Mouse (Mus musculus) hindbrain, embryonic 16.5 days (tissue): ENCODE data around the gene Prkd2. TPM values are rescaled to one million over a fixed set of nuclear protein-coding genes. Genes with fewer than 3 reads are reported as not detected.

Experiments used
- ATAC-seq: fragments of 200-750 bp; cut with Nextera tagmentation; 2 replicates; pipeline ENCODE4 v1.8.0; 2017; ENCODE audit warnings: moderate TSS enrichment, moderate library complexity
- H3K27ac ChIP-seq: fragments of 300-500 bp; sonication (generic); 2 replicates; pipeline ENCODE4 v1.5.1; 2014; ENCODE audit warnings: low read depth, mild to moderate bottlenecking, control low read depth, low read length, moderate library complexity
- H3K27me3 ChIP-seq: fragments of 300-500 bp; sonication (generic); replicated peaks from 2 replicates; pipeline ENCODE4 v1.6.1; 2014; ENCODE audit warnings: low read length; ENCODE audit not compliant: control insufficient read depth, insufficient read depth
- H3K36me3 ChIP-seq: fragments of 300-500 bp; sonication (generic); 2 replicates; pipeline ENCODE4 v1.6.1; 2014; ENCODE audit warnings: mild to moderate bottlenecking, low read length, moderate library complexity, mixed read lengths; ENCODE audit not compliant: control insufficient read depth, insufficient read depth
- H3K4me1 ChIP-seq: fragments of 300-500 bp; sonication (generic); 2 replicates; pipeline ENCODE4 v1.6.1; 2014; ENCODE audit warnings: low read depth, low read length; ENCODE audit not compliant: control insufficient read depth, insufficient read depth
- H3K4me2 ChIP-seq: fragments of 300-500 bp; sonication (generic); 2 replicates; pipeline ENCODE4 v1.6.1; 2014; ENCODE audit warnings: mild to moderate bottlenecking, low read length, control low read depth, moderate library complexity
- H3K4me3 ChIP-seq: fragments of 300-500 bp; sonication (generic); 2 replicates; pipeline ENCODE4 v1.5.1; 2014; ENCODE audit warnings: mild to moderate bottlenecking, low read length, control low read depth, moderate library complexity
- H3K9ac ChIP-seq: fragments of 300-500 bp; sonication (generic); 2 replicates; pipeline ENCODE4 v1.6.1; 2014; ENCODE audit warnings: low read depth, mild to moderate bottlenecking, control low read depth, low read length, moderate library complexity
- H3K9me3 ChIP-seq: fragments of 300-500 bp; sonication (generic); 2 replicates; pipeline ENCODE4 v1.6.1; 2014; ENCODE audit warnings: mild to moderate bottlenecking, low read length, moderate library complexity; ENCODE audit not compliant: control insufficient read depth
- WGBS: fragments of 180-500 bp; shearing (Covaris S2); extraction: QIAGEN DNeasy Blood & Tissue Kit; methylation state at CpG from one replicate; pipeline ENCODE4 v1.1.7; 2014; 5-methylcytosine and 5-hydroxymethylcytosine counted together
- polyA plus RNA-seq: library from polyadenylated mRNA; unstranded; fragments of >200 nt; fragmentation: Nextera tagmentation; extraction: Ambion mirVana; gene quantifications from 2 replicates; pipeline ENCODE4 v1.2.1, GENCODE M21; 2015

The Prkd2 gene
- polyA plus RNA-seq, 1 experiment from 2014 or later = 5.2 TPM

DNA sequence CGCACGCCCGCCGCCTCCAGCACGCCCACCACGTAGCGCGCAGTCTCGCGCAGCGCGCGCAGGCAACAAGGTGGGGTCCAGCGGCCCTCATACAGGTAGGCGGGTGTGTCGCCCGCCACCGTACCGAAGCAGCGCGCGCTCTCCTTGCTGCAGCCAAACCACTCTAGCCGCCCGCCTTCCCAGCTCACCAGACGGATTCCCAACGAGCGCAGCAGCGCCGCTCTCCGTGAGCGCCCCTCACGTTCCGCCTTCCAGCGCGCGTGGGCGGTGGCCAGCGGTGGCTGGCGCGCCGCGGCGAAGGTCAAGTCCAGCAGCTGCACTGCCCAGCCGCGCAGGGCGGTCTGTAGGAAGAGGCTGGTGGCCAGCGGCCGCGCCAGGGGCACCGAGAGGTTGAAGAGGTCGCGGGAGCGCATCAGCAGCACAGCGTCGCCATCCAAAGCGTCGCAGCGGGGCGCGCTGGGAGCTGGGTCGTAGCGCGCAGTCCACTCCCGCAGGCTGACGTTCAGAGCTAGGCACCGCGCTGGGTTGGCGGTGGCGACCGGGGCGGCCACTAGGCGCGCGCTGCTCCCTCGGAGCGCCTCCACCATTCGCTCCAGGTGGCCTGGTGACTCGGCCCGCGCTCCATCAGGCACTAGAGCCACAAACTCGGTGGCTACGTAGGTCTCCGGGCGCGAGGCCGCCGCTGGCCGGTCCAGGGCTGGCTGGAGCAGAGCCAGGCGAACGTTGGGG lies 31.6 kb upstream of the Prkd2 start:
- Histone ChIP-seq H3K27me3 (no peaks in the 10 kb centered on the region), H3K9ac (peak overlapping the region; percentile 86), H3K4me1 (peaks cover 27% of the 10 kb centered on the region), H3K36me3 (peaks cover 7% of the 10 kb centered on the region), H3K4me3 (peak overlapping the region; percentile 58), H3K27ac (peak overlapping the region; percentile 95), H3K4me2 (peak overlapping the region; percentile 81), H3K9me3 (no peaks in the 10 kb centered on the region)
- ATAC-seq = peak; percentile 53
- WGBS = 4% methylated on average over 81 of the region's 90 CpGs

DNA sequence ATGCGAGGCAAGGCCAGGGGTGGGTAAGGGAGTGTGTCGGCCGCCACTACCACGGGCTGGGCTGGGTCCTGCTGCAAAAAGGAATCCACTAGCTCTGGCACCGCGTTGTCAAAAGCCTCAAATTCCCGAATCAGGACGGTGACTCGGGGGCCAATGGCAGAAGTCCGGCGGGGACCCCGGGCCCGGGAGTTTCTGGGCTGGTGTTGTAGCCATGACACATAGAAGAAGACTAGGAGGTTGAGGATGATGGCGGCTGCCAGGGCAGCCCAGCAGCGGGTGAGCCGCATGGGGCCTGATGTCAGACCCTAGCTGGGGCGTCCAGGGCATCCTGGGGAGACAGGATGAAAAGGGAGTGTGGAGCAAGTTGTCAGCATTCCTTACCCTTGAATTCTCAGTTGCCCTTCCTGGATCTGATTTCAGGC lies 31.0 kb upstream of the Prkd2 start:
- 13% methylated on average over 17 of the region's 17 CpGs for WGBS
- H3K4me3 ChIP-seq = peak overlapping the region; percentile 58
- peaks cover 27% of the 10 kb centered on the region for H3K4me1 ChIP-seq
- ATAC-seq = no peak
- H3K27ac ChIP-seq = peak overlapping the region; percentile 95
- peak overlapping the region; percentile 86 for H3K9ac ChIP-seq
- peak overlapping the region; percentile 81 for H3K4me2 ChIP-seq
- no peaks in the 10 kb centered on the region for H3K9me3 ChIP-seq
- H3K27me3 ChIP-seq = no peaks in the 10 kb centered on the region
- peaks cover 7% of the 10 kb centered on the region for H3K36me3 ChIP-seq

DNA sequence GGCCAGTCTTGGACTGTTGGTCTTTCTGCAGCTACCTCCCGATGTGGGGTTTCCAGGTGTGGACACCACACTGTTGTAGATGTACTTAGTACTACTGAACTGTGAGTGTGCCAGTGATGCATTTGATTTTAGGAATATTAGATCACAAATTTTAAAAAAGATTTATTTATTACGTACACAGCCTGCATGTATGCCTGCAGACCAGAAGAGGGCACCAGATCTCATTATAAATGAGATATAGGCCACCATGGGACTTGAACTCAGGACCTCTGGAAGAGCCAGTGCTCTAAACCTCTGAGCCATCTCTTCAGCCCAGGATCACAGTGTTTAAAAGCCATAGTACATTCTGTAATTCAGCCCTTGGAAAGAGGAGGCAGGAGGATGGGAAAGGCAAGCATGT lies 30.2 kb upstream of the Prkd2 start:
- no peak overlapping the region for H3K27ac ChIP-seq
- ATAC-seq = no peak
- peaks cover 5% of the 10 kb centered on the region; the same call in 1 of the 2 replicates for H3K36me3 ChIP-seq
- no peaks in the 10 kb centered on the region for H3K27me3 ChIP-seq
- no peaks in the 10 kb centered on the region for H3K9me3 ChIP-seq
- no peak overlapping the region for H3K4me2 ChIP-seq
- no peak overlapping the region for H3K9ac ChIP-seq
- H3K4me1 ChIP-seq = peaks cover 30% of the 10 kb centered on the region
- H3K4me3 ChIP-seq = no peak overlapping the region
- 66% methylated on average over 2 of the region's 2 CpGs for WGBS

DNA sequence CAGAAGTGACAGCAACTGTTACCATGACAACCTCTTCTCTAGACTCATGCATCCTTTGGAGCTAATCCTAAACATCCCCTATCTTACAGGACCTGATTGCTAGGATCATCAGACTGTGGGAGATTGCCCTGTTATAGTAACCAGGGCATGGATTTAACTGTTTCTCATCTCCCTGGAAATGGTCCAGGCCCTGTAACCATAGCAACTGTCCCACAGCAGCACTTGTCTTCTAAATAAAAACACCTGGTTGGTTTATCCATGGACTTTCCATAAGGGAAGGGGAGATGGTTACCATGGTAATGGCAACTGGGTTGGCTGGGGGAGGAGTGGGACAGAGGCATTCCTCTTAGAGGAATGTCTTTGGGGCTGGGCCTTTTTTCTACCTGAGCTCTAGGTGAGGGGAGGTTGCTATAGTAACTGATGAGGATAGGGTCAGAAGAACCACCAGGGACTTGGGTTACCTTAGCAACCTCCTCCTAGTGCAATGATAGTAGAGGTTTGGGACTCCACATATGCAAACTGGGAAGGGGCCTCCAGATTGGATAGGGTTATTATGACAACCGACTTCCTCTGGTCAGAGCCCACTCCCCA lies 27.3 kb upstream of the Prkd2 start, which contains the start of gene Strn4:
Gene Strn4 (plus strand): TSS at position 539 of the 591 bp plus-strand sequence.
- Histone ChIP-seq H3K27ac (peak within 1 kb of the TSS; percentile 99), H3K9ac (peak within 1 kb of the TSS; percentile 99), H3K9me3 (no peaks in the 10 kb centered on the region), H3K36me3 (no peaks in the 10 kb centered on the region), H3K4me2 (peak within 1 kb of the TSS; percentile 83), H3K4me1 (peaks cover 55% of the 10 kb centered on the region), H3K27me3 (no peaks in the 10 kb centered on the region), H3K4me3 (peak within 1 kb of the TSS; percentile 82)
- ATAC-seq = peak; percentile 83
- 0% methylated on average over 1 of the region's 1 CpGs for WGBS

DNA sequence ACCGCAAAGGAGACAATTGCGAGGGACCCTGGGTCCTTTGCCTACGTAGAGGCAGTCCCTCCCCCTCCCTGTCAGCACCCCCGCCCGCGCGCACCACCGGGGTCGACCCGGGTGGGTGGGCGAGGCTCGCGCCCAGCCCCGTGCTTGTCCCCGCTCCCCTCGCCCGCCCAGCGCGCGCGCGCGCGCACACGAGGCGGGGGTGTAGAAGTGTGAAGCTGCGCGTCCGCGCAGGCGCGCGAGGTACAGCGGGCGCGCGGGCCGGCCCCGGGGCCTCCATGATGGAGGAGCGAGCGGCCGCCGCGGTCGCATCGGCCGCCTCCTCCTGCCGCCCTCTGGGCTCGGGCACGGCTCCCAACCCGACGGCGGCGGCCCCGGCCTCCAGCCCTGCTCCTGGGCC lies 26.6 kb upstream of the Prkd2 start:
- ATAC-seq = peak; percentile 66
- under 1% methylated on average over 46 of the region's 55 CpGs for WGBS

DNA sequence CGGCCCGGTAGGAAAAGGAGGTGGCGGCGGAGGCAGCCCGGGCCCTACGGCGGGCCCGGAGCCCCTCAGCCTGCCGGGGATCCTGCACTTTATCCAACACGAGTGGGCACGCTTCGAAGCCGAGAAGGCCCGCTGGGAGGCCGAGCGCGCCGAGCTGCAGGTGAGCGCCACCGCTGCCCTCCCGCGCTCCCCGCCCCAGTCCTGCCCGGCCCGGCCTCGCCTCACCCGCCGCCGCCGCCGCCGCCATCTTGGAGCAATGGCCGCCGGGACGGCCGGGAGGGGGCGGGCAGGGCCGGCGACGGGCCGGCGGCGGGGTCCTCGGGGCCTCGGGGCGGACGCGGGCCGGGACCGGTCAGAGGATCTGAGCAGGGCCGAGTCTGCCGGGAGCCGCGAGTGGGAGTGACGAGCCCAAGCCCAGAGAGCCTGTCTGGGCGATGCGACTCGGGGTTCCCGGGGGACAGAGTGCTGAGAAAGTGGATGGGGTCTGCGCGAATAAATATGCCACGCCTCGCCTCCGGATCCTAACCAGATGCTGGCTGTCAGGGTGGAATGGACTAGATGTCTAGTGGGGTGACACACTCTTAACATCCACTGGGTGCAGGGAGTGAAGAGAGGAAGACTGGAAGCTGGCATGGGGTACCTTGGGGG lies 26.1 kb upstream of the Prkd2 start, which contains the start of gene Fkrp:
Gene Fkrp (minus strand): TSS at position 258 of the 648 bp plus-strand sequence.
- Histone ChIP-seq H3K9me3 (no peaks in the 10 kb centered on the region), H3K27me3 (no peaks in the 10 kb centered on the region), H3K4me3 (peak within 1 kb of the TSS; percentile 82), H3K27ac (peak within 1 kb of the TSS; percentile 99), H3K4me1 (peaks cover 61% of the 10 kb centered on the region), H3K9ac (peak within 1 kb of the TSS; percentile 99), H3K4me2 (peak within 1 kb of the TSS; percentile 83), H3K36me3 (no peaks in the 10 kb centered on the region)
- WGBS = 1% methylated on average over 29 of the region's 64 CpGs
- ATAC-seq = peak; percentile 34

More for the DNA sequence above, 26.6 kb upstream of the Prkd2 start:
- H3K9me3 ChIP-seq = no peaks in the 10 kb centered on the region
- peak overlapping the region; percentile 82 for H3K4me3 ChIP-seq
- H3K27me3 ChIP-seq = no peaks in the 10 kb centered on the region
- H3K27ac ChIP-seq = peak overlapping the region; percentile 99
- peaks cover 61% of the 10 kb centered on the region for H3K4me1 ChIP-seq
- H3K4me2 ChIP-seq = peak overlapping the region; percentile 83
- no peaks in the 10 kb centered on the region for H3K36me3 ChIP-seq
- peak overlapping the region; percentile 99 for H3K9ac ChIP-seq

DNA sequence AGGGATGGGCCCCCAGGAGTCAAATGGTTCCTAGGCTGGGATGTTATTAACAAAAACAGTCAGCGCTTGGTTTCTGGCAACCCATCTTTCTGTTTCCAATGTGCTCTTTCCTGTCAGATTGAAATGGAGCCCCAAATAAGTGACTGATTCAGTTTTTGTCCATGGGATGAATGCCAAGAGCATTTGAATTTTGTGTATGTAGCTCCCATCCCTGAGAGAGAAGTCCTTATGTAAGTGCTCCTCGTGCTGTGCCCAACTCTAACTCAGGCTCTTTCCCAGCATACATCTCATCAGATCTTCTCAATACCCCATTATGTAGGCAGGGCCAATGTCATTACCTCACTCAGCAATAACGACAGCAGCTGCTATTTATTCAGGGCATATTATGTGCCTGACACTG lies 25.0 kb upstream of the Prkd2 start:
- Histone ChIP-seq H3K4me3 (peak overlapping the region; percentile 82), H3K4me2 (peak overlapping the region; percentile 83), H3K4me1 (peaks cover 64% of the 10 kb centered on the region), H3K36me3 (no peaks in the 10 kb centered on the region), H3K9ac (peak overlapping the region; percentile 99), H3K27me3 (no peaks in the 10 kb centered on the region), H3K9me3 (no peaks in the 10 kb centered on the region), H3K27ac (peak overlapping the region; percentile 99; the same call in 1 of the 2 replicates)
- 27% methylated on average over 3 of the region's 3 CpGs for WGBS
- no peak for ATAC-seq

DNA sequence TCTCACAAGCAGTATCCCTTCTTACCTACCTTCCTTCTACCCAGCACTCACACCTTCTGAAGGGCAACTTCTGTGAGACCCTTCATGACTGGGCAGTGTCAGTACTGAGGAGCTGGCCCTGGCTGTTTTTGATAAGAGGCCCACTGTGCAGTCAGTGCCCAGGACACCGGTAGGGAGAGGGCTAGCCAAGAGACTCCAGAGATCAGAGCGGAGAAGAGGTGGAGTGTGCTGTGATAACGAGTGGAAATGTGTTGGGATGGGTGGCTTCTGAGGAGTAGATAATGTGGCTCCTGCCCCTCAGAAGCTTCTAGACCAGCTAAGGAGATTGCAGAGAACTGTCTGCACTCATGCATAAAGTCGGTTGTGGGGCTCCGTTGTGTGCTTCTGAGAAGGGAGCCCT lies 22.9 kb upstream of the Prkd2 start:
- Histone ChIP-seq H3K4me2 (peak overlapping the region; percentile 14; the same call in 1 of the 2 replicates), H3K27me3 (no peaks in the 10 kb centered on the region), H3K27ac (no peak overlapping the region), H3K4me1 (peaks cover 64% of the 10 kb centered on the region), H3K36me3 (peaks cover 3% of the 10 kb centered on the region; the same call in 1 of the 2 replicates), H3K9ac (peak overlapping the region; percentile 18; the same call in 1 of the 2 replicates), H3K9me3 (no peaks in the 10 kb centered on the region), H3K4me3 (no peak overlapping the region)
- 73% methylated on average over 5 of the region's 5 CpGs for WGBS
- no peak for ATAC-seq

DNA sequence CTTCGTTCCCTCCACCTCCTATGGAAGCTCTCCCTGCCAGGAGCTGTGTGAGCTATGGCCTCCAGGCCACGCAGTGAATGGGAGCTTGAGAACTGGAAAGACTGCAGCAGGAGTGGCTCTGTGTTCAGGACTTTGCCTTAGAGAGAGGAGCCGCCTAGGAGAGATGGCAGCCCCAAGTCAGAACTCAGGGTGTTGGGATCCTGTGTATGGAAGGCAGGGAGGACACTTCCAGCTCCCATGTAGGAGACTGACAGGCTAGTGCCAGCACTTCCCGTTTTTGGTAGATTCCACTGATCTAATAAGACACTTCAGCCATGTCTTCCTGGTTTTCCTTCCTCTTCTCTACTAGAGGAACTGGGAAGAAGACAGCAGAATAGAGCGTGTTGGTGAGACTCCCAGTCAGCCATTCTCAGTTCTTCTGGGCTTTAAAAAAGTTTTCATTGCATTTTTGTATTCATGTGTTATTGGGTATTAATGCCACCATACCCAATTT lies 22.4 kb upstream of the Prkd2 start:
- Histone ChIP-seq H3K27ac (no peak overlapping the region), H3K36me3 (peaks cover 5% of the 10 kb centered on the region), H3K27me3 (no peaks in the 10 kb centered on the region), H3K4me3 (no peak overlapping the region), H3K9me3 (no peaks in the 10 kb centered on the region), H3K4me2 (no peak overlapping the region), H3K9ac (no peak overlapping the region), H3K4me1 (peaks cover 59% of the 10 kb centered on the region)
- no peak for ATAC-seq
- 69% methylated on average over 5 of the region's 5 CpGs for WGBS
